Mouse (Mus musculus): ENCODE measurements around the gene Tlr6. TPM values are rescaled to one million over a fixed set of nuclear protein-coding genes. Genes with fewer than 3 reads are reported as not detected.

The Tlr6 gene
- total RNA-seq, 2 experiments from 2014 or later: 0.93 to 2.0 TPM

DNA sequence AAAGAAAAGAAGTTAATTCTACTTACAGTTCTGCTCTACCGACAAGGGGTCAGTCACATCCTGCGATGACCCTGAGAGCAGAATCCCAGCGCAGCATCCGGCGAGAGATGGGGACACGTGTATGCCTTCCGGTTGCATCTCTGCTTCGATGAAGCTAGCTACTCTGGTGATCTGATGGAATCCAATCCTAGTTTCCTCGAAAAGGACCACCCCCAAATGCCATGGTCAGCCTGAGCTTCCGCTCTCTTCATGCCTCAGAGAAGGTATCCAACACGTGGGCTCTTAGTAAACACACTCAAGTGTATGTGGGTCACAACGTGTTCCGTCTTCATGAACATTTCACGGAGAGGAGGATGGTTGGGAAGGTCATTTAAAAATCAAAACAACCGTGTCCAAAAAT, 27.1 kb downstream of the Tlr6 start:
- no peak for DNase-seq (ENCODE audit: low spot score in 2 of 2)

DNA sequence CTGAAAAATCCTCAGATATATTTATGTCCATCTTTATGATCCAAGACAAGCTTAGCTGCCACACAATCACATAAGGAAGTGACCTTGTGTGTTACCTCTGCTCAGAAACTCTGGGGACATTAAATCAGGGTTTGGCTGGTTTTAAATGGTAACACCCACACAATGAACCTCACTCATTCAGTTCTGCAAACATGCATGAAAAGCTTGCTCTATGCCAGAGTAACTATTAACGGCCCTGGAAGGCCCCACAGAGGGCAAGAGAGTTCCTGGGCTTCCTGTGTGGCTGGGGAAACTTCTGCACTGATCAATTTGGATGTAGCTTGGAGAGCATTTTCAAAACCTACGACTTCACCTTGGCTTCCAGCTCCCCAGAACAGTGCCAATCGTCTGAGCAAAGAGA, 27.7 kb downstream of the Tlr6 start:
- no peak for DNase-seq (ENCODE audit: low spot score in 2 of 2)

DNA sequence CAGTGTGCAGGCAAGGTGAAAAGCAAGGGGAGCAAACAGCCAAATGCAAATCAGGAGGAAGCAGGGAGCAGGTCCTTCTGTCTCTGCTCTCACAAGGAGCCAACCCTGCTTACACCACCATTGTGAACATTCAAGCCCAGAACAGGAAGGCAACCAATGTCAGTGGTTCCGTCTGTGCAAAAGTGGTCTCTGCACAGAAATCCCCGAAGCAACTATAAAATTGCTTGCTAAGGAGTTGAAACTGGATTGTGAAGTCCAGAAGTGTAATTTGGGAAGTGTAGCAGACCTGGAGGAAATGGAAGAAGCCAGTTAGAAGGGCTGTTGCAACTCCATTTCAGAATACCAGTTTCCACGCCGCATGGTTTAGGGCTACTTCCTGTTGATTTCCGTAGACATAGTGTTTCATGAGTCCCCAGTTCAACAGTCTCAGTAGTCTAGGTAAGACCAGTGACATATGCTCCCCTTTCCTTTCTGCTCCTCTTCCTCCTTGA, 37.0 kb downstream of the Tlr6 start:
- no peak for DNase-seq (ENCODE audit: low spot score in 2 of 2)

DNA sequence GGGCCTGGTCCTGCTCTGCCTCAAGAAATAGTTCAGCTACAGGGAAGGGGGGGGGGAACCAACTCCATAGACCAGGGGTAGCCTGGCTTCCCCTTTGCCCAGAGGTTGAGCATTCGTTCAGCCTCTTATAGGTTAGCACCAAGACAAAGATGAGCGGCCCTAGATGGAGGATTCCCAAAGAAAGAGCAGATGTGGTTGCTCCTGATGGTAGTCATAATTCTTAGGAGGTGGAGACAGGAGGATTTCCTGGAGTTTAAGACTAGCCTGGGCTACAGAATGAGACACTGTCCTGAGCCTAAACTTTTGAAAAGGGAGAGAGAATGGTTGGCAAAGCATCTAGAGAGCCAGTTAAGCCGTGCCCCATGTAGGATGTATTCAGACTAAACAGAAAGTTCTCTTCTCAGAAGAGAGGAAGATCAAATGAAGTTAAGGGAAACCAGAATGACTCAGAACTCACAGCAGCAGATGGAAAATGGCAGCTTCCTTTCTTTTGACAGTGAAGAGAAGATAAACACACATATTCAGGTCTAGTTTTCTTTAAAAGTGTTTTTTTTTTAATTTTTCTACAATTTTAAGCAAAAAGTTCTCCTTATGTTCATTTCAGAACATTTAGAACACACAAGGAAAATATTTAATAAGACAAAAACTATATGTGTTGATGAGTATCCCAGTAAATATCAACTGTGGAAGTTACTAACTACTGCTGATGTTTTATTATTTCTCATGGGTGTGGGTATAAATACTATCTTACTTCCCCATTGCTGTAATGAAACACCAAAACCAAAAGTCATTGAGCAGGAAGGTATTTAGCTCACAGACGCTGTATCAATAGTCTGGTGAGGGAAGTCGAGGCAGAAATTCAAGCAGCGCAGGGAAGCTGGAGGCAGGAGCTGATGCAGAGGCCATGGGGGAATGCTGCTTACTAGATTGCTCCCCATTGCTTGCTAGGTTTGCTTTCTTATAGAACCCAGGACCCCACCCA, 41.0 kb downstream of the Tlr6 start:
- DNase-seq (ENCODE audit: low spot score in 2 of 2): no peak

DNA sequence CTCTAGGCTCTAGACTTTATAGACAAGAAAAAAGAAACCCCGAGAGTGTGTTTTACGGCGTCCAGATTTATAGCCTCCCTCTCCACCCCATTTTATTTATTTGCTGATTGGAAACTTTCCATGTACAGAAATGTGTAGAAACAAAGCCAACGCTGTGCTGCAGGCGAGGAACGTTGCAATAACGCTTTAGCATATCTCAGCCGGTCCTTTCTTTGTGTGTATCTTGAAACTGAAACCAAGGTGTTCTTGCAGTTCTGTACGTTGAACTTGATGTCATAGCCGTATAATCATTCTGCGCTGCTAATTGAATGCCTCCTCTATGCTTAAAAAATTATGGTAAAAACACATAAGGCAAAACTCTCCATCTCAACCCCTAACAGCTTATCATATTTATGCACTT, 42.2 kb downstream of the Tlr6 start:
- DNase-seq (ENCODE audit: low spot score in 2 of 2): no peak

DNA sequence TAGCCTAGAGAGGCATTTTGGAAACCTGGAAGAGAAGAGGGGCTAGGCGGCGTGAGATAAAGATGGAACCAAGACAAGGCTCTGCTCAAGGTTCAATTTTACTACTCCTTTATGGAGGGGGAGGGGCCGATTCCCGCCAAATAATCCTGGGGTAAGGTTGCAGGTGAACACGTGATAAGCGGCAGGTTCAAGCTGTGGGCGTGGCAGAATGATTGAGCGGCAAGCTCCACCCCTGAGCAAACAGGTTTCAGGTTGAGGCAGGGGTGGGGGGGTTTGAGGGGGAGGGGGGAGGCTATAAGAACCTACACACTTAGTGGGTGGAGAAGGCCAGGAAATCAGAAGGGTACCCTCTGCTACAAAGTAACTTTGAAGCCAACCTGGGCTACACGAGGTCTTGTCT, 42.7 kb downstream of the Tlr6 start:
- no peak for DNase-seq (ENCODE audit: low spot score in 2 of 2)

DNA sequence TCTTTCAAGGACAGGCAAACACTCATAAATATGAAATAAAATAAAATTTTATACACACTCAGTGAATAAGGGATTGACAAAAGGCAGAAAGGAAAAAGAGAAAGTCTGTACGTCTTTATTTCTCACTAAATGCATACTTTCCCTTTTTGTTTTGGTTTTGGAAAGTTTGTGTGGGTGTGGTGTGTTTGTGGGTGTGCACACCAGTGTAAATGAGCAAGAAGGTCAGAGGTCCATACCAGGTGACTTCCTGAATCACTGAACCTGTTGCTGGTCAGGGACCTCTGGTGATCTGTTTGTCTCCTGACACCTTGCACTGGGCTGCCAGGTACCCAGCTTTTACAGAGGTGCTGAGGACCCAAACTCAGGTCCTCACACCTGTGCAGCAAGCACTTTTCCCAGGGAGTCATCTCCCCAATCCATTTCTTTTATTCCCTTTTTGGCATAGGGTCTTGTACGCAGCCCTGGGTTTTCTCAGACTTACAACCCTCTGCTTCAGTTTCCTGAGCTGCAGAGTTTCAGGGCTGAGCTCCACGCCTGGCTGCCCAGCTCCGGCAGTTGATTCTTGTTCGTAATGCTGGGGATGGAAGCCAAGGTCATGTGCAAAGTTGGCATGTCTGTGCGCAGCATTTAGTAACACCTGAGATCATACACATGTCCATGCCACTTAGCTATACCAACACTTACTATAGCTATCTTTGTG, 51.2 kb downstream of the Tlr6 start:
- DNase-seq (ENCODE audit: low spot score in 2 of 2): no peak

DNA sequence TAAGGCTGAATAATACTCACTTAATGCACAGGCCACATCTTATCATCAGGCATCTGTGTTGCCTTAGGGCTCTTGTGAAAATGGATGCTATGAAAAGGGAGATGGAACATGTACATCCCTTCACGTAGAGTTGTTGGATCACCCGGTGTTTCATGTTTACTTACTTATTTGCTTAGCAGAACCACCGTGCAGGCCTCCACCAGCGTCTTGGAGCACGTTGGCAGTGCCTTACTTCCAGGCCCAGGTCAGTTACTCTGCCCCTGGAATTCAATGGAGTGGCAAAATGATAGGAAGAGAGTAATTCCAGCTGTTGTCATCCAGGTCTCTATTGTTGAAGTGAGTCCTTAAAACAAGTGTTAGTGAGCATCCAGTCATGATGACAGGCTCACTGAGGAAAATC, 52.0 kb downstream of the Tlr6 start:
- DNase-seq (ENCODE audit: low spot score in 2 of 2): no peak

DNA sequence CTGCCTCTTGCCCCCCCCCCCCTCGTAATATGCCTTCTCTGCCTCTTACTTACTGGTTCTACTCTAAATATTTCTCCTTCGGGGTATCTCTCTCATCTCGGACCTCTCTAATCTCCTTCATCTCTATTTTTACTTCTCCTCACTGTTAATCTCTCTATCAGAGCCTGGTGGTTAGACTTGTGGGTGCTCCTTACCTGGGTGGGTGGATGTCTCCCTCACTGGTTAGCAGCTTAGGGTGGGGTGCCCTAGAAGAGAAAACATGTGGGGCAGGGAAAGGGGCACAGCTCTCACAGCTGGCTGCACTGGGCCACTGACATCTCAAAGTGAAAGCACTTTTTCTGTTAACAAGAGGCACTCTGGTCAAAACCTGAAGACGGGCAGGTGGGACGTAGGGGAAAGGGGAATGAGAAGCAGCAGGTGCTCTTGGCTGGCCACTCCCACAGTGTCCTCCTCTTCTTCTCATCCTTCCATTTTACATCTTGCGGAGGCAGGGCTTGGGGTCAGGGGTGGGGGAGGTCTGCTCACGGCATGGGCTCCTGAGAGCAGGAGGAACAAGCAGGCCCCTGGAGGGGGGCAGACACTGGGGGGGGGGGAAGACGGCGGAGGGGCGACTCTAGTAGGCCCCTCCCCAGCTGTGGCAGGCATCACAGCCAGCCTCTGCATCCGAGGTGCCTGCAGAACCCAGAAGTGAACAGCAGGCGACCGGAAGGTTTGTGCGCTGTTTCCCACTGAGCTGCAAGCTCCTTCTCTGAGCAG, 54.2 kb downstream of the Tlr6 start:
- DNase-seq (ENCODE audit: low spot score in 2 of 2): no peak

Small RNA genes within 50 kb of the gene (microRNA-seq; reads per million reads assigned to microRNA genes)
- gene Mir574 (ENCODE audit: borderline number of aligned reads in 2 of 2): 219 to 363 reads per million in 2 experiments

Other genes with a start within 250 kb of the Tlr6 start
- gene Klf3, start 156.7 kb downstream of the Tlr6 start, total RNA-seq (2021): 10 to 100 TPM; 48.2 to 57.3 TPM
- 1 to 10 TPM in 1 of 2 experiments, under 1 TPM in 1; 0.61 to 1.1 TPM for gene Tlr1, start 26.5 kb downstream of the Tlr6 start, total RNA-seq (2021)
- gene Fam114a1, start 10.0 kb upstream of the Tlr6 start, total RNA-seq (2021): 10 to 100 TPM; 23.7 to 23.8 TPM
- gene Tmem156, start 132.0 kb upstream of the Tlr6 start, total RNA-seq (2021): under 1 TPM; 0.38 to 0.43 TPM
- 10 to 100 TPM; 44.1 to 47.7 TPM for gene Klhl5, start 147.4 kb upstream of the Tlr6 start, total RNA-seq (2021)
- gene Wdr19, start 239.6 kb upstream of the Tlr6 start, total RNA-seq (2021): 1 to 10 TPM; 5.5 to 7.0 TPM